Mouse (Mus musculus) hindbrain, postnatal 0 days (tissue): ENCODE measurements at regions not wholly inside any gene's neighbourhood (a gene's known extent, or its start where the extent isn't known, plus 50 kb on each side); places are given as distances from the start of the nearest gene placed in this dataset.

ENCODE experiments used
- ATAC-seq: fragments of 200-750 bp; cut with Nextera tagmentation; 2 replicates; pipeline ENCODE4 v1.8.0; 2017; ENCODE audit warnings: mild to moderate bottlenecking, moderate TSS enrichment, moderate library complexity
- DNase-seq: peaks from one replicate; pipeline ENCODE4 v3.0.0-alpha.2; 2015; ENCODE audit warnings: low spot score
- H3K27ac ChIP-seq: fragments of 300-500 bp; sonication (generic); 2 replicates; pipeline ENCODE4 v1.5.1; 2014; ENCODE audit warnings: mild to moderate bottlenecking
- H3K27me3 ChIP-seq: fragments of 300-500 bp; sonication (generic); 2 replicates; pipeline ENCODE4 v1.6.1; 2014; ENCODE audit warnings: low read length, mixed read lengths; ENCODE audit not compliant: insufficient read depth
- H3K36me3 ChIP-seq: fragments of 300-500 bp; sonication (generic); 2 replicates; pipeline ENCODE4 v1.6.1; 2014; ENCODE audit warnings: low read length, mixed read lengths; ENCODE audit not compliant: insufficient read depth
- H3K4me1 ChIP-seq: fragments of 300-500 bp; sonication (generic); 2 replicates; pipeline ENCODE4 v1.6.1; 2014; ENCODE audit warnings: antibody characterized with exemption, low read length, mixed read lengths; ENCODE audit not compliant: insufficient read depth
- H3K4me2 ChIP-seq: fragments of 300-500 bp; sonication (generic); 2 replicates; pipeline ENCODE4 v1.6.1; 2014; ENCODE audit warnings: low read depth, mild to moderate bottlenecking, low read length, moderate library complexity, mixed read lengths
- H3K4me3 ChIP-seq: fragments of 300-500 bp; sonication (generic); 2 replicates; pipeline ENCODE4 v1.5.1; 2014; ENCODE audit warnings: low read length
- H3K9ac ChIP-seq: fragments of 300-500 bp; sonication (generic); replicated peaks from 2 replicates; pipeline ENCODE4 v1.6.1; 2014; ENCODE audit warnings: mild to moderate bottlenecking, low read length, moderate library complexity, mixed read lengths
- H3K9me3 ChIP-seq: fragments of 300-500 bp; sonication (generic); 2 replicates; pipeline ENCODE4 v1.6.1; 2016; ENCODE audit warnings: low read length, mixed read lengths
- CTCF ChIP-seq: IDR thresholded peaks from 2 replicates; pipeline ENCODE4 v1.5.1; 2016; ENCODE audit warnings: antibody characterized with exemption, control low read depth, low read depth
- WGBS: fragments of 180-500 bp; shearing (Covaris S2); extraction: QIAGEN DNeasy Blood & Tissue Kit; methylation state at CpG from one replicate; pipeline ENCODE4 v1.1.7; 2014; 5-methylcytosine and 5-hydroxymethylcytosine counted together

DNA sequence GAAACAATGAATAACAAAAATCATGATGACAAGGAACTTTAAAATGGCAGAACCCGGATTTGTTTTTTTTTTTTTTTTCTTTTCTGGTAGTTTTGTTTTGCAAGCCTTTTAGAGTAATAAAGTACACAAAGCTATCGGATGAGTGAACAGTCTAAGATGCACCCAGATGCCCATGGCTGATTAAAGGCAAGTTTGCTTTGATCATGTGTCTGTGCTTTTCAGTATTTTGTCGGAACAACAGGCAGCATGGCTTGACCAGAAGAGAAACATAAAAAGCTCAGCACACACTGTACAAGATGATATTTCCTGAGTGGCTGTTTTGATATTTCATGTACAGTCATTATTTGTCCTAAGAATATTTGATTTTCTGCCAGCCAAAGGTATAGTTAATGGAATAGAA is 1466.6 kb upstream of the Tenm3 start:
- H3K9ac ChIP-seq: no peak overlapping the region
- no peaks in the 10 kb centered on the region for H3K27me3 ChIP-seq
- H3K36me3 ChIP-seq: no peaks in the 10 kb centered on the region
- 69% methylated on average over 3 of the region's 3 CpGs for WGBS
- H3K9me3 ChIP-seq: no peaks in the 10 kb centered on the region
- TF ChIP-seq CTCF: no peak
- no peak overlapping the region for H3K27ac ChIP-seq
- H3K4me2 ChIP-seq: no peak overlapping the region
- H3K4me3 ChIP-seq: no peak overlapping the region
- no peaks in the 10 kb centered on the region for H3K4me1 ChIP-seq
- ATAC-seq: no peak
- no peak for DNase-seq

DNA sequence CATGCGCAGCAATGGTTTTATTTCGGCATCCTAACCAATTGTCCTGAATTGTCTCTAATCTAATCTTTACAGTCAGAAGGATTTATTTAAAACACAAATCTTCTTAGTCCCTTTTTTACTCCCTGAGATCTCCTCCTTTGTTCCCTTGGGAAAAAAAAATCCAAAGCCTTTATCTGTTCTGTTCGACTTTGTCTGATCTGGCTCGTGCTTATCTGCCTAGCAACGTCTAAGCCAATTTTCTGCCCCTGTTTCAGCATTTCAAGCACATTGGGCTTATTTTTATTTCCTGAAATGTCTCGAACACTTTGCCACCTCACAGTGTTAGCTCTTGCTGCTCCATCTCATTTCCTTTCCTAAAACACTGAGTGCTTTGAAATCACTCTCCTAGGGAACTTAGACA is 1456.6 kb upstream of the Tenm3 start:
- Histone ChIP-seq H3K36me3 (no peaks in the 10 kb centered on the region), H3K27me3 (no peaks in the 10 kb centered on the region), H3K4me2 (no peak overlapping the region), H3K9me3 (no peaks in the 10 kb centered on the region), H3K4me1 (no peaks in the 10 kb centered on the region), H3K9ac (no peak overlapping the region), H3K27ac (no peak overlapping the region), H3K4me3 (no peak overlapping the region)
- ATAC-seq: no peak
- DNase-seq: no peak
- 56% methylated on average over 6 of the region's 6 CpGs for WGBS
- no peak for TF ChIP-seq CTCF

DNA sequence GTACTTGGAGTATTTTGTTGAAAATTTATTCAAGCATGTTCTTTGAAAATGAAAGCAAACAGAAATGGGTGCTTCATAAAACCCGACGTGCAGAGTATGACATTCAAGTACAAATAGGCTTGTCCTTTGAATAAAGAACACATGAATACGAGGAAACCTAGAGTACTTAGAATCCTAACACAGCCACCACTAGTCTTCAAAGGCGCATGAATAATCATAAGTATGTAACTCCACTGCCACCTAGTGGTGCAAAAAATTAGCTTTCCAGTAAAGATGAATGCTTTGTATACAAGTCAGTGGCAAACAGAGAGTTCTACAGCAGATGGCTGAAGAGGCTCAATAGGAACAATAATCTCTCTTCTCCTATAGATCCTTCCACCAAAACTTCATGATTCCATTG is 1449.8 kb upstream of the Tenm3 start:
- no peak overlapping the region for H3K27ac ChIP-seq
- ATAC-seq (peak; percentile 90), DNase-seq (peak; percentile 97)
- H3K9ac ChIP-seq: no peak overlapping the region
- WGBS: 3% methylated on average over 4 of the region's 4 CpGs
- no peaks in the 10 kb centered on the region for H3K4me1 ChIP-seq
- H3K27me3 ChIP-seq: no peaks in the 10 kb centered on the region
- peak; percentile 96 for TF ChIP-seq CTCF
- H3K4me3 ChIP-seq: no peak overlapping the region
- H3K9me3 ChIP-seq: no peaks in the 10 kb centered on the region
- H3K36me3 ChIP-seq: no peaks in the 10 kb centered on the region
- no peak overlapping the region for H3K4me2 ChIP-seq

DNA sequence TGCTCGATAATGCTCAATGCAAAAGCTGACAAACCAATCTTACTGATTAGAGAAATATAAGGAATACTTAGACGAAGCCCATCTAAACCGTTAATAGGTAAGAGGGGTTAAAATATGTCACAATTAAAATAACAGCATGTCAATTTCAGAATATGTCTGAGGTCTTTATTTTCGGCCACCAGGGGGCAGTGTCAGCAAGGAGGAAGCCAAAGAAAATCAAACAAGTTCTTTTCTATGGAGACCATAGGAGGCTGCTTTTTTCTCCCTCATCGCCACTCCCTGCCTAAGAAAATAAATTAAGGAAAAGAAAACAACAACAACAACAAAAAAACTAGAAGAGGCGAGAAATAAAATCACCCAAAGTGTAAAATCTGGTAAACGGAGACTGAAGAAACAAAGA is 1448.4 kb upstream of the Tenm3 start:
- Histone ChIP-seq H3K4me3 (no peak overlapping the region), H3K36me3 (no peaks in the 10 kb centered on the region), H3K9ac (no peak overlapping the region), H3K4me1 (no peaks in the 10 kb centered on the region), H3K9me3 (no peaks in the 10 kb centered on the region), H3K27ac (no peak overlapping the region), H3K27me3 (no peaks in the 10 kb centered on the region), H3K4me2 (no peak overlapping the region)
- ATAC-seq (no peak), DNase-seq (peak; percentile 77)
- TF ChIP-seq CTCF: peak; percentile 80
- 43% methylated on average over 7 of the region's 7 CpGs for WGBS

DNA sequence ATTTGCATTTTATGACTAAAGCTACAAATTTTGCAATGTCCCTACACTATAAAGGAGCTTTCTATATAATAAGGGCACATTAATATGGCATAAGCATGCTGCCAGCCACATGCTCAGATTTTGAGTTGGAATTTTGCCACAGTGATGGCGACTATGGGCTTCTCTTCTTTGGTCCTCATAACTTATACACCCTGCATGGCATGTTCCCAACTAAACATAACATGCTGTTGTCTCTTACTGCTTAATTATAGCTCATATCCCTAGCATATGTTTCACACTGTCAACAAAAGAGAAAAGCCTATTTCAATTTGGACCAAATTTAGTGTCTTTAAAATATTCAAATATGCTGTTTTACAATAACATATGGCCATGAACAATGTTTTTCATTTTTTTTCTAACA is 1432.6 kb upstream of the Tenm3 start:
- Histone ChIP-seq H3K4me3 (no peak overlapping the region), H3K9me3 (no peaks in the 10 kb centered on the region), H3K27me3 (no peaks in the 10 kb centered on the region), H3K27ac (no peak overlapping the region), H3K36me3 (no peaks in the 10 kb centered on the region), H3K9ac (no peak overlapping the region), H3K4me2 (no peak overlapping the region), H3K4me1 (no peaks in the 10 kb centered on the region)
- WGBS: 43% methylated on average over 1 of the region's 1 CpGs
- DNase-seq (no peak), ATAC-seq (no peak)
- no peak for TF ChIP-seq CTCF

DNA sequence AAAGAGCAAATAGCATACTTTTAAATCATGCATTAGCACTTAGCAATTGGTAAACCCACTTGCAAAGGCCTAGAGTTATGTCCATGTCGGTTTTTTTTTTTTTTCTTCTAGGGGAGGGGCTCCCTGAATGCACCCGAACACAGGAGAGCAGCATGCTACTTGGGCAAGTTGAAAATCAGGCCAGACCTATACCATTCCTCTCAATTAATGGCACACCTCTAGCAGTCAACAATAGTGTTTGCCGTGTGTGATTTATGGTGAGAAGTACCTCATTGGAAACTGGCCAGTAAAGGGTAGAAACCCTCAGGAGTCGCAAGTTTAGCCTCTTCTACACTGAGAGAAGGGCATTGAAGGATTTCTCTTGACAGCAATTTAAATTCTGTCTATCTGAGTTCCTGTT is 1421.0 kb upstream of the Tenm3 start:
- no peaks in the 10 kb centered on the region for H3K27me3 ChIP-seq
- no peaks in the 10 kb centered on the region for H3K9me3 ChIP-seq
- no peak overlapping the region for H3K9ac ChIP-seq
- ATAC-seq (no peak), DNase-seq (no peak)
- TF ChIP-seq CTCF: no peak
- no peak overlapping the region for H3K4me2 ChIP-seq
- H3K4me3 ChIP-seq: no peak overlapping the region
- H3K4me1 ChIP-seq: no peaks in the 10 kb centered on the region
- H3K27ac ChIP-seq: no peak overlapping the region
- WGBS: 56% methylated on average over 4 of the region's 4 CpGs
- no peaks in the 10 kb centered on the region for H3K36me3 ChIP-seq
